Mouse (Mus musculus): ENCODE results near the gene Immp2l.

- no peak for TF ChIP-seq POLR2A (IDR thresholded peaks at IDR 0.05; ENCODE audit: low read depth, low read length)
- TF ChIP-seq CTCF (conservative IDR thresholded peaks at IDR 0.05; ENCODE audit: insufficient read depth, insufficient read length, low read depth, low read length), result no peak
These were observed 658.3 kb downstream of the Immp2l start for GRCm38 (mm10) chr12:41682141-41682540.

Data from kidney, adult 2 months (tissue).